Mouse (Mus musculus) inflammation-experienced regulatory T-cells, adult 6 months (primary cell): ENCODE data around the gene Fam131c. TPM values are rescaled to one million over a fixed set of nuclear protein-coding genes. Genes with fewer than 3 reads are reported as not detected.

Experiments used
- ATAC-seq: one replicate; pipeline ENCODE4 v1.8.0; 2017
- polyA plus RNA-seq, 3 experiments: library from polyadenylated mRNA; unstranded; fragments of 100-300 nt; shearing (Covaris generic); gene quantifications; one replicate each; pipeline ENCODE4 v1.2.1; 2017

Gene Fam131c
- polyA plus RNA-seq, result not detected

DNA sequence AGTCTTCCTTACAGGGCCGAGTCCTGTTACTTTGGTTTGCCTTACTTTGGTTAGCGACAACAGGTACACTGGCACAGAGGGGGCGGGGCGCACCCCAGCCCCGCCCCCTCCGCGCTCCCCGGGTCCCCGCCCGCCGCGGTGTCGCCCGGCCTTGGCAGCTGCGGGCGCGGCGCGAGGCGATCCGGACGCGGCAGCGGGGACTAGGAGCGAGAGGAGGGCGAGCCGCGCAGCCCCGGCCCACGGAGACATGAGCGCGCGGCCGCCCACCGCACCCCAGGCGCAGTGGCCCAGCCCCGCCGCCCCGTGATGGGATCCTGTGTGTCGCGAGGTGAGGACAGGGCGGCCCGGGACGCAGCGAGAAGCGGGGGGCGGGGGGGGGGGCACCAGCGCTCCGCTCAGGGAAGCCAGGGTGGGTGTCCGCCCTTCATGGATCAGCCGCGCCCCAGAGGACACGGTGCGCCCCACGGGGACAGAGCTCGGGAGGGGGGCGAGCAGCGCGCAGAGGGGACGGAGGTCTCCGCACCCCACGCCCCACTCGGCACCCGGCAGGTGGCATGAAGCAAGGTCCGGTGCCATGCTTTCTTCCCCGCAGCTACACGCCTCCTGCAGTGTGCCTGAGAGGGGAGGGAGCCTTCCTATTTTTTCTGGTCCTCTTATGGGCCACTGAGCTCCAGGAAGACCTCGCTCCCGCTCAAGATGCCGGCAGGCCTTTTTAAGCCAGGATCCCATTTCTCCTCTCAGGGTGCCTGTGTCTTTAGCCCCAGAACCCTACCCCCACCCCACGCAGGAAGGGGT lies at the start of gene Fam131c:
TSS of gene Fam131c (plus strand) at position 224 of the 795 bp plus-strand sequence.
- ATAC-seq, result no peak

DNA sequence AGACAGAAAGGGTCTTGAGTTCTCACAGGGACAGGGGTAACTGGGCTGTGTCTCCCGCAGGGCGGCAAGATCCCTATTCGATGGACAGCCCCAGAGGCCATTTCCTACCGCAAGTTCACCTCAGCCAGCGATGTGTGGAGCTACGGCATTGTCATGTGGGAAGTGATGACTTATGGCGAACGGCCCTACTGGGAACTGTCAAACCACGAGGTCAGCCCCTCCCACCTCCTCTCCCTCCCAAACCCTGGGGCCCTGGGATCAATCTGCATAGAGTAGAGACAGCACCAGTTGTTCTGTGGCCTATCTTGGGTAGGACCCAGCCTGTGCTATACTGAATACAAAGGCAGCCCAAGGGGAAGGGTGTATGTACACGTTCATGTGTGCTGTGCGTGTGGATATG lies 45.5 kb upstream of the Fam131c start:
- ATAC-seq, result no peak

- no peak for ATAC-seq
Measured at GRCm38 (mm10) chr4:141324771-141325191, 43.2 kb upstream of the Fam131c start.

- no peak for ATAC-seq
Measured at GRCm38 (mm10) chr4:141325636-141326035, 42.4 kb upstream of the Fam131c start.

DNA sequence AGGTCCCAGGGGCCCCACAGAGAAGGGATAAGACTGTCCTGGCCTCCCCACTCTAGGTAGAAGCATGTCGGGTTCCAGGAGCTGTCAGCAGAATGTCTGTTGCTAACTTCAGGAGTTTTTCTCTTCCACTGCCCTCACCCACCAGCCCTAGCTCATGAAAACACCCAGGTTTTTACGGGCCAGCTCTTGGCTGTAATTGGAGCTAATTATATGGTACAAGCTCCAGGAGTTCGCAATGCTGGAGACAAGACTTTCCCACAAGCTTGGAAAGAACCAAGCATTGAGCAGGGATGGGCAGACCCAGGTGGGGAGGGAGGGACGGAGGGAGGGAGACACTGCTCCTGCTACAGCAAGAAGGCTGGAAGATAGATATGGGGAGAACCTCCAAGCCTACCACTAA lies 40.9 kb upstream of the Fam131c start:
- ATAC-seq, result no peak

DNA sequence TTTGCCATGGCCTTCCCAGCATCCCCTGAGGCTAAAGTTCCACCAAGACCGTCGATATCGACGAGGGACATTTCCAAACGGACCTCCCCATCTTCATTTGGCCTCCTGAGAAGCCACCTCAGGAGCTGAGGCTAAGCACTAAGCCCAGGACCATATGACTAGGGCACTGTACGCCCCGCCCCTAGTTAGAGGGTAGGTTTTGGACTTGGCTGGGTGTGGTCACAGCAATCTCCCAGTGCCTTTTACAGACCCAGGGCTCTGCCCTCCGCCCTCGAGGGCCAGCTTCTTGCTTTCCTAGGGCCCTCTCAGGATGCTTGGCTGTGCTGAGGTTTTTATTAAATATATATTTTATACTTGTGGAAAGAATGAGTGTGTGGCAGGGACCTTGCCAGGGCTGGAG lies 39.3 kb upstream of the Fam131c start:
- no peak for ATAC-seq

- ATAC-seq, result no peak
Measured at GRCm38 (mm10) chr4:141329968-141330367, 38.1 kb upstream of the Fam131c start.

DNA sequence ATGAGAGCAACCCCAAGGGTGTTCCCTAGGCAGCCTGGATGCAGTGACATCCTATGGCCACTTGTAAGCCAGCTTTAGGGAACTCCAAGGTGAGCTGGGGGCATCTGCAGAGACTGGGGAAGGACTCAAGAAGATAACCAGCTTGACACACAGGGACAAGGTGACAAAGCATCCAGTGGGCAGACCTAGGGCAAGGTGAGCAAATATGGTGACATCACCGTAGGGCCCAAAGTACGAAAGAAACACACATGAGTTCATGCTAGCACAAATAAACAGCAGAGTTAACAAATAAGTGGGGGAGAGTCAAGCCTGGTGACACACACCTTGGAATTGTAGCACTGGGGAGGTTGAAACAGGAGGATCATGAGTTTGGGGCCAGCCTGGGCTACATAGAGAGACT lies 36.6 kb upstream of the Fam131c start:
- ATAC-seq, result no peak

DNA sequence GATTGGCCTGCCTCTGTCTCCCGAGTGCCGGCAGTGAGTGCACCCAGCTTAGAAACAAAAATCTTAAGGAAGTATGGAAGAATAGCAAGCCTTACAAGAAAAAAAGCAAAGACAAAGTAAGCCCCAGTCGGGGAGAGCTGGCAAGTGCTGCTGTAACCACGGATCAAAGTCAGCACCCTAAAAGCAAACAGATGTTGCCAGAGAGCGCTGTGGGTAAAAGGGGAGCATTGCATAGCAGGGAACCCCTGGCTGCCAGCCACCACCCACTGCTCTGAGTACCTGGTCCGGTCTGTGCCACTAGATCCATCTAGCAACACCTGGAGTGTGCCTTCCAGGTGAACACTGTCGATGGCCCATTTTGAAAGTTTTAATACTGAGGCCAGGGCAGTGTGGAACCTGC lies 35.8 kb upstream of the Fam131c start:
- no peak for ATAC-seq

- ATAC-seq, result no peak
Measured at GRCm38 (mm10) chr4:141334695-141335094, 33.3 kb upstream of the Fam131c start.

GRCm38 (mm10) chr4:141335263-141335796 lies 32.7 kb upstream of the Fam131c start:
- no peak for ATAC-seq

DNA sequence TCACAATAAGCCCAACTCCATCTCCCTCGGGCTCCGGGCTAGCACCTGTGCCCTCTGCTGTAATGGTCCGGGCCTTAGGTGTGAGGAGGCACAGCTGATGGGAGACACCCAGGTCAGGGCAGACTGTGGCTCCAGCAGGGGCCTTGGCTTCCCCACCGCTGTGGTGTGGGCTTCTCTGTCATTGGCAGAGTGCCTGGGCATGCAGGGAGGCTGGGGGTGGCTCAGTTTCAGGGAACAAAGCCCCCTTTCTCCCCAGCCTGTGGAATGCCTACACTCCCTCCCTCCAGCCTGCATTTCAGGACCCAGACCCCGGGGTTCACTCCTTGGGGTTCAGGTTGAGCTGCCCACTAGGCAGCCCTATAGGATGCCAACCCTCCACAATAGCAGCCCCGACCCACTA lies 31.8 kb upstream of the Fam131c start:
- no peak for ATAC-seq

DNA sequence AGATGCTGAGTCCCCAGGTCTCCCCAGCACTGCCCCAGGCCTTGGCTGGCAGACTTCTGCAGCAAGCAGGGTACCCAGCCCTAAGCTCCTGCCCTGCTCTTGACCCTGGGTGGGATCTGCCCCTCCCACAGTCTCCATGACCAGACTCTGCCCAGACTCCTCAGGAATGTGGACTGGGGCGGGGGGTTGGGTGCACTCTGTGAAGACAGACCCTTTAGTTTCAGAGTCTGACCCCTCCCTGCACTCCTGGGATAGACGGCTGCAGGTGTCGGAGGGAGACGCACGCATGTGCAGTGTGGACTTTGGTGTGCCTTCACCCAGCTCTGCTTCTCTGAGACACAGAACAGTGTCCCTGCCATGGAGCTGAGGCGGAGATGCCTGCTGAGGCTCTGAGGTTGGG lies 30.0 kb upstream of the Fam131c start:
- no peak for ATAC-seq

GRCm38 (mm10) chr4:141338853-141339252 lies 29.2 kb upstream of the Fam131c start:
- ATAC-seq, result no peak

DNA sequence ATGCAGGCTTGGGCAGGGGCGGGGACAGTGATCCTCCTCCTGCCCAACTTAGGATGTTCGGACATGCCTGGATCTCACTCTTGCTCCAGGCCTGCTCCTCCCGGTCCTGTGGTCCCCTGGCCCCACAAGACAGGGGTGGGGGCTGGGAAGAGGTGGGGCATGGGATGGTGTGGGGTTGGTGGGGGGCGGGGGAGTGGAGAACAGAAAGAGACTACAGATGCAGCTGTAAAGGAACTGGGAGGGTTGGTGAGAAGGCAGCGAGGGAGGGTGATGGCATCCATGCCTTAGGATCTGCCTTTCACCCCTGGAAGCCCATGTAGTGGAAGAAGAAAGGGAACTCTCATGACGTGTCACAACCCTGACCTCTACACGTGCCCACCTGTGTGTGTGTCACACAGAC lies 26.5 kb upstream of the Fam131c start:
- ATAC-seq, result no peak

DNA sequence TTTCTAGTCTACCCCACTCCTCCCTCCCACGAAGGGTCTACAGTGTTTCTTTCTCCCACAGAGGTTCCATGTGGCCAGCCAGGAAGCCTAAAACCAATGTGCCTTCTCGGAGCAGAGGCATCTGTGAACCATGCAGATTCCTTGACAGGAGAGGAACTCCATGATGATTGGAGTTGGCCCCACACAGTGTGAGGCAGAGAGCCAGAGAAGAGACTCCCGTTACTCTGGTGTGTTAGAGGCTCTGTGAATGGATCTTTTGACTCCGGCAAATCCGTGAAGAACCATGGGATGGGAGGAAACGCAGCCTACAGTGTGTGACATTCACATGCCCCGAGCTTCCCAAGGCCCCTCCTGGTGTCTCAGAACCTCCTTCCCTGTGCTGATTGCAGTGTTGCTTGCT lies 24.5 kb upstream of the Fam131c start:
- no peak for ATAC-seq

DNA sequence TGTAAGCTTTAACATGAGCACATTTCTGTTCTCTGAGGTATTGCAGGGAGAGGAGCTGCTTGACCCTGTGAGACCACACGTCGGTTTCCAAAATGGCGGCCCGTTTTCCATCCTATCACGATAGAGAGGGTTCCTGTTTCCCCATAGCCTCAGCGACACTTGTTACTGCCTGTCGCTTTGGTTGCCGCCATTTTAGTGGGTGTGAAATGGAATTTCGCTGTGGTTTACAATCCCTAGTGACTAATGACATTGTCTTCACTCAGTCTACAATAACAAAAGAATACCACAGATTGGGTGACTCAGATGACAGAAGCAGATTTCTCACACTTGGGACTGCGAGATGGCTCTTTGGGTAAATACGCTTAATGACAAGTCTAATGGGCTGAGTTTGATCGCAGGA lies 22.8 kb upstream of the Fam131c start:
- ATAC-seq, result no peak

DNA sequence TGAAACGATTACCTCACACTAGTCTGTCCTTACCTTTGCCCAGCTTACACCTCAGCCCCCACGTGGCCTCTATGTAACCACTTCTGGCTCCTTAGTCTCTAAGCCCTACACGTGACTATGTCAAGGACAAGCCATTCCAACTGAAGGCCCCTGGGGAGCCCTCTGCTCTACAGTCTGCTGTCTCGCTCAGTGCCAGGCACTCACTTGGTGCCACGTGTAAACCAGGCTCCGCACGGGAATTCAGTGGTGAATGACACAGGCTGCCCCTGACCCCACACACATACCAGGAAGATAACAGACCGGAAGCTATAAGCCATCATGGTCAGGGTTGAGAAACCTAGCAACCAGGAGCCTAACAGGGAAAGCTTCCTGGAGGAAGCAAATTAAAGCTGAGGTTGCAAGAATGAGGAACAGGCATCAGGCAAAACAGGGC lies 20.6 kb upstream of the Fam131c start:
- no peak for ATAC-seq

DNA sequence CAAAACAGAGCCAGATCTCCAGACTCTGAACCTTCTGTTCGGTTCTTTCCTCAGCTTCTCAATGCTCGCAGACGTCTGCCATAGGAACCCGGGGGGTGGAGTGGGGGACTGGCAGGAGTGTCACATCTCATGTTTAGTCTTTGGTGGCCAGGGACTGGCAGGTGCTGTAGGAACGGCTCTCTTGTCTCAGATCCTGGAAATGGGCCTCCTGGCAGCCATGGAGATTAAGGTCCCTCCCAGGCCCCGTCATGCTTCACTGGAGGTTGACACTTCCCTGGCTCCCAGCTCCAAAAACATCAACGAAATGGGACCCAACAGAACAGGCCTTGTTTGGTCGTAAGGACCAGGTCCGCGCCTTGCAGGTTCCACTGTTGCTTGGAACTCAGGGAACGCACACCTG lies 19.4 kb upstream of the Fam131c start:
- ATAC-seq, result no peak

DNA sequence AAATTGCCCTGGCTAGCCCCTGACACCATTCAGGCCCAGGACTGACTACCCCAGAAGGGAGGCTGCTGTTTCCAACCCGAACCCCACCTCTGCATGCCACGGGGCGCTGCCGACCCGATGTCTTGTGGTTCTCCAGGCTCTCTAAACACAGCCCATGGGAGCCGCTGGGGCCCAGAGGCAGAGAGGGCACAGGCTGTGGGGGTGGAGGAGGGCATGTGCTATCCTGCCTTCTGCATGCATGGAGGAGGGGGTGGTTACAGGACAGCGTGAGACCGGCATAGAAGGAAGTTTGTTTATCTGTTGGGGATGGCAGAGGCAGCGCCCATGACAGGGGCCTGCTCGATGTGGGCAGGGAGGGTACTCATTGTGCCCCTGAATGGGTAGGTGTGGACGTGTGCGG lies 18.0 kb upstream of the Fam131c start:
- no peak for ATAC-seq

GRCm38 (mm10) chr4:141351972-141352371 lies 16.0 kb upstream of the Fam131c start:
- no peak for ATAC-seq

DNA sequence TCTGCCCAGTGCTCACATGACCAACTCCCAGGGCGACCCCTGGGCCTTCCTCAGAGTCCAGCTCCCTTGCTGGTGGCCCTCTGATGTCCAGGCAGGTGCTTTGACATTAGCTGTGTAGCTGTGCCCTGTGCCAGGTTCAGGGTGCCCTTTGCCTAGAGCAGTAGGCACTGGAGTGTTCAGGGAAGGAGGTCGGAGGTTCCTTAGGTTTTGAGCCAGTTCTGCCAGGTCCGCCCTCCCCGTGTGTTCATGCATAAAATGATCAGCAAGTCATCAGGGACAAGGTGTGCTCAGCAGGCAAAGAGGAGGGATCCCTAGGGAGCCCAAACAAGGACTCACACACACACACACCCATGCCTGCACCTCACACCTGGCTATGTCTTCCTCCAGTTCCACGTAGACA lies 15.0 kb upstream of the Fam131c start:
- ATAC-seq, result no peak

GRCm38 (mm10) chr4:141353868-141354267 lies 14.2 kb upstream of the Fam131c start:
- no peak for ATAC-seq

DNA sequence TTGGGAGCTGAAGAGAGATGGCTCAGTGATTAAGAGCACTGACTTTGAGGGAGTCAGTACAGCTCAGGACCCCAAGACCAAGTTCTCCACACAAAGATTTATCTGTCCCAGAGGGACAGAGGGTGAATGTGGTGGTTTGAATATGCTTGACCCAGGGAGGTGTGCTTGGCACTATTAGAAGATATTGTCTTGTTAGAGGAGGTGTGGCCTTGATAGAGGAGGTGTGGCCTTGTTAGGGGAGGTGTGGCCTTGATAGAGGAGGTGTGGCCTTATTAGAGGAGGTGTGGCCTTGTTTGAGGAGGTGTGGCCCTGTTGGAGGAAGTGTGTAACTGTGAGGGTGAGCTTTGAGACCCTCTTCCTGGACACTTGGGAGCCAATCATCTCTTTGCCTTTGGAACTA lies 10.2 kb upstream of the Fam131c start:
- no peak for ATAC-seq

- no peak for ATAC-seq
Measured at GRCm38 (mm10) chr4:141359222-141359621, 8.8 kb upstream of the Fam131c start.
